ENCODE assay signal across 10 mouse cellular contexts in the genomic region with DNA sequence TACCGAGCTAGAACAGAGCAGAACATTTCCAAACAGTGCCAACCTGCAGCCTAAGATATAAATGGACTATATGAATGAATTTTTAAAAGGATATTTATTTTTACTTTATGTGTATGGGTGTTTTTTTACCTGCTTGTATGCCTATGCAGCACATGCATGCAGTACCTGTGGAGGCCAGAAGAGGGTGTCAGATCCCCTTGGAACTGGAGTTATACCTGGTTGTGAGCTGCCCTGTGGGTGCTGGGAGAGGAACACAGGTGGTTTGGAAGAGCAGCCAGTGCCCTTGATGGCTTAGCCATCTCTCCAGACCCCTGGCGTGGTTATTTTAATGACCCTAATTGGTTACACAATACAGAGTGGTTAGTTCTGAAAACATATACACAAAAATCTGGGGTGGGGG.
DNase-seq lines count a peak whose midpoint lies in the region; ATAC-seq and TF ChIP-seq lines count a peak whose summit lies in the region.
"Had no signal": no experiment of that assay in that cellular context is flagged by ENCODE, and none has a peak within 500 bp of the region (broad histone marks: within the 10 kb centered on the region; RNA-seq: fewer than 3 reads in every experiment).

No protein-coding gene starts in this region.

- no peak overlapping the region for H3K9ac ChIP-seq in kidney, postnatal 0 days (ENCODE audit: low read depth, low read length)
- no peak overlapping the region for H3K9ac ChIP-seq in kidney, embryonic 15.5 days

- no peak overlapping the region for H3K4me3 ChIP-seq in kidney, postnatal 0 days (replicated peaks; ENCODE audit: low read depth, low read length)
- H3K4me3 ChIP-seq in kidney, embryonic 15.5 days (replicated peaks) = no peak overlapping the region
- H3K4me3 ChIP-seq in thymus, adult 2 months (ENCODE audit: control insufficient read depth, insufficient read depth, low read length) = no peak overlapping the region
- H3K4me3 ChIP-seq in cortical plate, adult 2 months (ENCODE audit: insufficient read depth, low read length) = no peak overlapping the region

- no peak for DNase-seq in kidney, postnatal 0 days (ENCODE audit: low spot score)
- DNase-seq in thymus, adult 2 months = peak; percentile 10
- DNase-seq in thymus, adult 18-20 months = no peak
- DNase-seq in adrenal gland, postnatal 25 days = no peak
- DNase-seq in ovary, postnatal 10 days (ENCODE audit: low spot score) = no peak
- DNase-seq: heart, postnatal 14 days; lung, postnatal 10 days; retina, postnatal 1 day had no signal

- no peaks in the 10 kb centered on the region for H3K36me3 ChIP-seq in kidney, postnatal 0 days (ENCODE audit: insufficient read depth, low read length)
- H3K36me3 ChIP-seq in kidney, embryonic 15.5 days = no peaks in the 10 kb centered on the region
- H3K36me3 ChIP-seq in thymus, adult 2 months (ENCODE audit: control insufficient read depth, insufficient read depth, low read length) = no peaks in the 10 kb centered on the region

- 91% methylated on average over 2 of the region's 2 CpGs for WGBS in kidney, postnatal 0 days
- 88% methylated on average over 2 of the region's 2 CpGs for WGBS in kidney, embryonic 15.5 days
- 94% methylated on average over 2 of the region's 2 CpGs for WGBS in thymus, adult 2 months

- TF ChIP-seq CTCF in kidney, postnatal 0 days (IDR thresholded peaks at IDR 0.05; ENCODE audit: low read depth) = peak; percentile 50; the same call in 1 of the 2 replicates
- no peak for TF ChIP-seq CTCF in thymus, adult 2 months (IDR thresholded peaks at IDR 0.05; ENCODE audit: borderline replicate concordance, control insufficient read depth, extremely low read depth, insufficient read depth, low read length, poor library complexity)
- TF ChIP-seq CTCF in cortical plate, adult 2 months (IDR thresholded peaks at IDR 0.05; ENCODE audit: extremely low read depth, insufficient read depth, low read length) = peak; percentile 15; the same call in 1 of the 2 replicates

- no peaks in the 10 kb centered on the region for H3K9me3 ChIP-seq in kidney, postnatal 0 days (replicated peaks; ENCODE audit: low read length)
- H3K9me3 ChIP-seq in kidney, embryonic 15.5 days (replicated peaks) = no peaks in the 10 kb centered on the region

- no peaks in the 10 kb centered on the region for H3K27me3 ChIP-seq in kidney, postnatal 0 days (ENCODE audit: insufficient read depth, low read length)
- H3K27me3 ChIP-seq in kidney, embryonic 15.5 days = no peaks in the 10 kb centered on the region
- no peaks in the 10 kb centered on the region for H3K27me3 ChIP-seq in thymus, adult 2 months (ENCODE audit: control insufficient read depth, insufficient read depth, low read length)

- ATAC-seq in kidney, postnatal 0 days (replicated peaks; ENCODE audit: low FRiP score, low read depth) = no peak
- no peak for ATAC-seq in kidney, embryonic 15.5 days (replicated peaks; ENCODE audit: low FRiP score)

- no peak overlapping the region for H3K27ac ChIP-seq in kidney, postnatal 0 days
- H3K27ac ChIP-seq in kidney, embryonic 15.5 days = no peak overlapping the region
- no peak overlapping the region for H3K27ac ChIP-seq in thymus, adult 2 months (ENCODE audit: control insufficient read depth, insufficient read depth, low read length)
- H3K27ac ChIP-seq in cortical plate, adult 2 months (ENCODE audit: insufficient read depth, low read length) = no peak overlapping the region

- TF ChIP-seq POLR2A in thymus, adult 2 months (IDR thresholded peaks at IDR 0.05; ENCODE audit: control insufficient read depth, extremely low read depth, insufficient read depth, low read length, poor library complexity) = no peak
- TF ChIP-seq POLR2A in cortical plate, adult 2 months (IDR thresholded peaks at IDR 0.05; ENCODE audit: extremely low read depth, insufficient read depth, low read length) = no peak

- no peak overlapping the region for H3K4me2 ChIP-seq in kidney, postnatal 0 days (ENCODE audit: low read length)
- H3K4me2 ChIP-seq in kidney, embryonic 15.5 days = no peak overlapping the region

- H3K4me1 ChIP-seq in kidney, postnatal 0 days (replicated peaks; ENCODE audit: insufficient read depth, low read length) = no peaks in the 10 kb centered on the region
- no peaks in the 10 kb centered on the region for H3K4me1 ChIP-seq in kidney, embryonic 15.5 days
- H3K4me1 ChIP-seq in thymus, adult 2 months (replicated peaks; ENCODE audit: control insufficient read depth, insufficient read depth, low read length) = peaks cover 9% of the 10 kb centered on the region
- no peaks in the 10 kb centered on the region for H3K4me1 ChIP-seq in cortical plate, adult 2 months (ENCODE audit: control insufficient read depth, insufficient read depth, low read length)
